Mouse (Mus musculus) cerebellum, adult 2 months (tissue): ENCODE data around the gene Tle2. TPM values are rescaled to one million over a fixed set of nuclear protein-coding genes. Genes with fewer than 3 reads are reported as not detected.

ENCODE experiments used
- DNase-seq, 2 experiments: peaks; one replicate each; pipeline ENCODE4 v3.0.0; 2021
- H3K27ac ChIP-seq: fragments of 200-500 bp; 2 replicates; pipeline ENCODE4 v1.5.1; 2012; ENCODE audit warnings: low read length, control low read depth, inconsistent platforms; ENCODE audit not compliant: insufficient read depth
- H3K27me3 ChIP-seq: fragments of 200-500 bp; 2 replicates; pipeline ENCODE4 v1.6.1; 2012; ENCODE audit warnings: inconsistent platforms, mild to moderate bottlenecking, low read length, moderate library complexity; ENCODE audit not compliant: control insufficient read depth, insufficient read depth
- H3K4me1 ChIP-seq: fragments of 200-500 bp; 2 replicates; pipeline ENCODE4 v1.6.1; 2011; ENCODE audit warnings: low read length; ENCODE audit not compliant: control insufficient read depth, insufficient read depth
- H3K4me3 ChIP-seq: fragments of 200-500 bp; replicated peaks from 2 replicates; pipeline ENCODE3; 2011; ENCODE audit warnings: mild to moderate bottlenecking, low read depth, low read length, control low read depth; ENCODE audit not compliant: insufficient read depth
- CTCF ChIP-seq: fragments of 200-500 bp; IDR thresholded peaks from 2 replicates; pipeline ENCODE4 v1.5.1; 2011; ENCODE audit warnings: low read depth, mild to moderate bottlenecking, control low read depth, low read length, moderate library complexity, borderline replicate concordance; ENCODE audit not compliant: insufficient read depth
- POLR2A ChIP-seq: fragments of 200-500 bp; IDR thresholded peaks from 2 replicates; pipeline ENCODE4 v1.6.1; 2011; ENCODE audit warnings: low read length, control low read depth, borderline replicate concordance; ENCODE audit not compliant: insufficient read depth
- WGBS: fragments of 180-500 bp; shearing (Covaris S2); methylation state at CpG from one replicate; pipeline ENCODE4 v1.1.7; 2018; 5-methylcytosine and 5-hydroxymethylcytosine counted together
- polyA plus RNA-seq: library from polyadenylated mRNA; depleted of rRNA; stranded (reverse); fragments of >200 nt; gene quantifications from 2 replicates; pipeline ENCODE4 v1.2.3, GENCODE M21; 2012

Gene Tle2
- polyA plus RNA-seq, 1 experiment, result 282 TPM

- TF ChIP-seq CTCF, result no peak
- TF ChIP-seq POLR2A, result no peak
- WGBS, result 93% methylated on average over 13 of the region's 13 CpGs
- Histone ChIP-seq H3K27ac (no peak overlapping the region), H3K4me3 (no peak overlapping the region), H3K4me1 (peaks cover 21% of the 10 kb centered on the region), H3K27me3 (no peaks in the 10 kb centered on the region)
- no peak for DNase-seq
Observed at GRCm38 (mm10) chr10:81546788-81547571, 27.4 kb upstream of the Tle2 start.

DNA sequence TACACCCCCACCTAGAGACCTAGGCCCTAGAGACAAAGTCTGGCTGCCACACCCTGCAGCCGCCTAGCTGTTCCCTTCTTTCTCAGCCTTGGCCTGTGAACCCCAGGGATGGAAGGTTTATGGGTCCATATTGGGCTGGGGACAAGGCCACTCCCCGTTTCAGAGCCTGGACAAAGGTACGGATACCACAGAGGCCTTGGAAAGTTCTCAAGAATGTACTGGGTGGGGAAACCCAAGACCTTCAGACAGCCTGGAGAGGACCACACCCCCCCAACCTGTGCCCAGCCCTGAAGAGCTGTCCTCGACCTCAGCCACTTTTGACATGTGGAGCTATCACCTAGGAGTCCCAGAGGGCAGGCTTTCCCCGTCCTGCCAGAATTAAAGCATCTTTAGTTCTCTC, 25.4 kb upstream of the Tle2 start:
- H3K27ac ChIP-seq, result no peak overlapping the region
- TF ChIP-seq CTCF (no peak), POLR2A (no peak)
- H3K4me1 ChIP-seq, result peaks cover 3% of the 10 kb centered on the region; the same call in 1 of the 2 replicates
- H3K27me3 ChIP-seq, result no peaks in the 10 kb centered on the region
- no peak for DNase-seq
- 77% methylated on average over 5 of the region's 5 CpGs for WGBS
- no peak overlapping the region for H3K4me3 ChIP-seq

- Histone ChIP-seq H3K27ac (no peak overlapping the region), H3K4me3 (no peak overlapping the region), H3K27me3 (no peaks in the 10 kb centered on the region), H3K4me1 (peaks cover 3% of the 10 kb centered on the region; the same call in 1 of the 2 replicates)
- WGBS, result 10% methylated on average over 7 of the region's 7 CpGs
- peak; percentile 51 to 65 for DNase-seq
- TF ChIP-seq POLR2A (no peak), CTCF (peak; percentile 72)
Observed at GRCm38 (mm10) chr10:81550257-81550656, 24.1 kb upstream of the Tle2 start.

DNA sequence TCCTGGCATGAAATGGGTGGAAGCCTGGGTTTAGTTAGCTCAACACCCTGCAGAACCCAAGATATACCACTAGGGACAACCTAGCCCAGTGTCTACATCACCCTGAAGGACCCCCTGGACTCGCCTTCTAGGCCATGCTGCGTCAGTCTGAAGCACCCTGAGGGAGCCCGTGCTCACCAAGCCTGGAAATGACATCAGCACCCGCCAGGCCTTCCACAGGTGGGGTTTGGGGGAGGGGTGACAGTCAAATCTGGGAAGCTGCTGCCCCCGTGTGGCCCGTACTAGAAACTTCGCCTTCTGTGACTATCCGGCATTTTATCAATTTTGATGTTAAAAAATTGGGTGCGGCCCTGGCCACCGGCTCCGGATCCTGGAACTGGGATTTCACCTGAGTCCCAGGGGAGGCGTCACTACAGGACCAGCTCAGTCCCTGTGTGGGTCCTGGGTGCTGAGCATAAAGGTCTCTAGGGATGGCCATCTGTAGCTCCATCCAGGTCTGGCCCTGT, 22.7 kb upstream of the Tle2 start:
- DNase-seq, result peak; percentile 78 to 81
- H3K4me3 ChIP-seq, result no peak overlapping the region
- TF ChIP-seq CTCF (peak; percentile 88), POLR2A (no peak)
- no peak overlapping the region for H3K27ac ChIP-seq
- no peaks in the 10 kb centered on the region for H3K27me3 ChIP-seq
- no peaks in the 10 kb centered on the region; the same call in 1 of the 2 replicates for H3K4me1 ChIP-seq
- WGBS, result 2% methylated on average over 12 of the region's 12 CpGs

DNA sequence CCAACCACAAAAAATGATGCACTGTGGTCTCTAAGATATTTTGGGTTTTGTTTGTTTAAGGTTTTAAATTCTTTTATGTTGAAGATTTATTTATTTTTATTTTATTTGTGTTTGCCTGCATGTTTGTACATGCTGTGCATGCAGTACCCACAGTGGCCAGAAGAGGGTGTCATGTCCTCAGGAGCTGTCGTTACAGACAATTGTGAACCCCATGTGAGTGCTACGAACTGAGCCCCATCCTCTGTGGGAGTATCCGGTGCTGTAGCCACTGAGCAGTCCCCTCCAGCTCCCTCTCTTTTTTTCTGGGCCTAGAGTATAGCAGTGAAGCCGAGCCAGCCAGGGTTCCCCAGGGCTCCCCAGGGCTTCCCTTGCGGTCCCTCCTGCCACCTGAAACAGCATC, 21.1 kb upstream of the Tle2 start:
- WGBS, result 86% methylated on average over 5 of the region's 5 CpGs
- Histone ChIP-seq H3K27ac (no peak overlapping the region), H3K4me3 (no peak overlapping the region), H3K27me3 (no peaks in the 10 kb centered on the region), H3K4me1 (no peaks in the 10 kb centered on the region; the same call in 1 of the 2 replicates)
- TF ChIP-seq CTCF (peak; percentile 62), POLR2A (no peak)
- DNase-seq, result no peak

DNA sequence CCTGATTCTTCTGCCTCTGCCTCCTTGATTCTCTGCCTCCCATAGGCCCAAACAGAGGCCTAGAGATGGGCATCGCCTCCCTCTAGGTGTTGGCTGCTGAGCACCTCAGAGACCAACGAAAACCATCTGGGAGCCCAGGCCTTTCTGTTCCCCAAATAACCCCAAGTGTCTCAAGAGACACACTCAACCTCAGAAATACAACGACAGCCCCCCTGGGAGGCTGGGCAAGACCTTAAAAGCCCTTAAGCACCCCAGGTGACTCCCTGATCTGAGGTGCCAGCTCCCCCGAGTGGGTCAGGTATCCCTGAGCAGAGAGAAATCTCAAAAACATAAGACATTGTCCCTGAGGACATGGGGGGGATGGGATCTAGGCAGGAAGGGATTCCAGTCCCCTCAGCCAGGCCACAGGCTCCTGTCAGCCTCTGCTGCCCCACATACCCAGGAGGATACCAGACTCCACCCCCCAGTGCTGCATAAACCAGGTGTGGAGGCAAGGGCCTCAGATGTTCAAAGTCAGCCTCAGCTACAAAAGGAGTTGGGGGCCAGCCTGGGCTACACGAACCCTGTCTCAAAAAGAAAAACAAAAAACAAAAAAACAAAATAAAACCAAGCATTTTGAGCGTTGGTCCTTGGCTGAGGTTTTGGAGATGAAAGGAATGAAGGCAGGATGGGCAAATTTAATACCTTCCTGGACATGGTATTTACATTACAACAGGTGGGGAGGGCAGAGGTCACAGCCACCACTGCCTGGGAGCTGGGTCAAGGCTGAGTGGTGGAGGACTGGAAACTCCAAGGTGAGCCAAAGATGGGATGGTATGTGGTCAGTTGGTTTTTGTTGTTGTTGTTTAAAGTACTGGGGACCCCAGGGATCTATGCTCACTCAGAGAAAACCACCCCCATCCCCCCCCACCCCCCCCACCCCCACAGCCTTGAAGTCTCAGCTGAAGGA, 20.3 kb upstream of the Tle2 start:
- Histone ChIP-seq H3K4me3 (no peak overlapping the region), H3K27me3 (no peaks in the 10 kb centered on the region), H3K27ac (no peak overlapping the region), H3K4me1 (no peaks in the 10 kb centered on the region; the same call in 1 of the 2 replicates)
- TF ChIP-seq POLR2A, result no peak
- TF ChIP-seq CTCF, result no peak
- DNase-seq, result no peak
- WGBS, result 80% methylated on average over 6 of the region's 6 CpGs

GRCm38 (mm10) chr10:81556282-81556681, 18.1 kb upstream of the Tle2 start:
- Histone ChIP-seq H3K27me3 (no peaks in the 10 kb centered on the region), H3K4me1 (peaks cover 3% of the 10 kb centered on the region; the same call in 1 of the 2 replicates), H3K4me3 (no peak overlapping the region), H3K27ac (no peak overlapping the region)
- WGBS, result 71% methylated on average over 3 of the region's 3 CpGs
- DNase-seq, result no peak
- no peak for TF ChIP-seq POLR2A
- TF ChIP-seq CTCF, result peak; percentile 45; the same call in 1 of the 2 replicates
